Mouse (Mus musculus): ENCODE data around the gene Inca1.
A peak's percentile ranks its signal among the peaks of the same experiment; 100 is the strongest.

Inca1 gene

GRCm38 (mm10) chr11:70653345-70654197 is 46.4 kb downstream of the Inca1 start:
- DNase-seq (ENCODE audit: low read depth, low spot score), result peak; percentile 84

- DNase-seq (ENCODE audit: low read depth, low spot score), result no peak
Observed at GRCm38 (mm10) chr11:70652884-70653344, 47.0 kb downstream of the Inca1 start.

- peak; percentile 49 for DNase-seq (ENCODE audit: low read depth, low spot score)
Observed at GRCm38 (mm10) chr11:70652029-70652883, 47.7 kb downstream of the Inca1 start.

GRCm38 (mm10) chr11:70651391-70651790 is 48.6 kb downstream of the Inca1 start:
- peak; percentile 58 for DNase-seq (ENCODE audit: low read depth, low spot score)

GRCm38 (mm10) chr11:70650322-70651175 is 49.4 kb downstream of the Inca1 start:
- peak; percentile 86 for DNase-seq (ENCODE audit: low read depth, low spot score)

GRCm38 (mm10) chr11:70649185-70649734 is 50.7 kb downstream of the Inca1 start:
- DNase-seq (ENCODE audit: low read depth, low spot score), result peak; percentile 23

GRCm38 (mm10) chr11:70648512-70648911 is 51.4 kb downstream of the Inca1 start:
- peak; percentile 45 for DNase-seq (ENCODE audit: low read depth, low spot score)

GRCm38 (mm10) chr11:70647716-70648420 is 52.1 kb downstream of the Inca1 start:
- DNase-seq (ENCODE audit: low read depth, low spot score), result peak; percentile 57

GRCm38 (mm10) chr11:70646691-70647650 is 53.0 kb downstream of the Inca1 start, which contains the start of the genes Rnf167 and Slc25a11:
Gene Rnf167 (plus strand): TSS chr11:70647235.
Gene Slc25a11 (minus strand): TSS chr11:70647479.
- peak; percentile 98 for DNase-seq (ENCODE audit: low read depth, low spot score)

- DNase-seq (ENCODE audit: low read depth, low spot score), result no peak
Observed at GRCm38 (mm10) chr11:70646259-70646555, 53.7 kb downstream of the Inca1 start.

GRCm38 (mm10) chr11:70645461-70646258 is 54.3 kb downstream of the Inca1 start:
- no peak for DNase-seq (ENCODE audit: low read depth, low spot score)

- DNase-seq (ENCODE audit: low read depth, low spot score), result no peak
Observed at GRCm38 (mm10) chr11:70644564-70645103, 55.3 kb downstream of the Inca1 start.

GRCm38 (mm10) chr11:70643051-70643450 is 56.9 kb downstream of the Inca1 start:
- DNase-seq (ENCODE audit: low read depth, low spot score), result no peak

- DNase-seq (ENCODE audit: low read depth, low spot score), result no peak
Observed at GRCm38 (mm10) chr11:70641241-70641640, 58.7 kb downstream of the Inca1 start.

- no peak for DNase-seq (ENCODE audit: low read depth, low spot score)
Observed at GRCm38 (mm10) chr11:70639976-70640375, 60.0 kb downstream of the Inca1 start.

GRCm38 (mm10) chr11:70638714-70639278 is 61.2 kb downstream of the Inca1 start, which contains the start of gene Gp1ba:
Gene Gp1ba (plus strand): TSS chr11:70639122.
- DNase-seq (ENCODE audit: low read depth, low spot score), result no peak
